Mouse (Mus musculus): ENCODE data around the gene Rhoq. TPM values are rescaled to one million over a fixed set of nuclear protein-coding genes. Genes with fewer than 3 reads are reported as not detected.

Rhoq gene
- polyA plus RNA-seq, 1 experiment, result 47.1 TPM

DNA sequence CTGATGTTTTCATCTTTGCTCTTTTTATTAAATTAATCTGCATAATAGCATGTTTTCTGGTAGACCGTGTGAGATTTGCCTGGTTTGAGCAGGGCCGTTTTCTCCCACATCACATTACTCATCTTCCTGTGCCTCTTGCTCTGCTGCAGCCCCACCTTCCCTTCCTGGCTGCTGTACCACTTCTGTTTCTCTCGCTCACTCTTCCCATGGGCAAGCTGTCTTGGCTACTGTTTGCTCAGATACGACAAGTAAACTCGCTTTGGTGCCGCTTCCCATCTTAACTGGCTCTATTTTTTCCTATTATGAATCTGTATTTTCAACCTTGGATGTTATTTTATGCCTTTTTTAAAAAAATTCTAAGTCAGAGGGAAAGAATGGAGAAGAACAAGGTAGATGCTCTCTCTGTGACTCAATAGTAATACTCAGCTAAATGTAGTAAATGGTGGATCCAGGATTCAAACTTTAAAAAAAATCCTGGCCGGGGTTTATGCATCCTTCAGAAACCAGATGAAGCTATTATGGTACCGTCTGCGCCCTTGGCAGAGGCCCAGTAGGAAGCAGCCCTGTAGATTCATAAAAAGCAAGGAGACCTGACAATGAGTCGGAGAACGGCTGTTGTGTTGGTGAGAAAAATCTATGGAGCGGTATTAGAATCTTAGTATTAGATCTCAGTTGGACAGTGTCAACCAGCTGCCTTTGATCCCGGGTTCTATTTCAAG is 48.6 kb downstream of the Rhoq start:
- peaks cover 3% of the 10 kb centered on the region for H3K4me1 ChIP-seq (ENCODE audit: control insufficient read depth, insufficient read depth, low read length)
- no peak for TF ChIP-seq POLR2A (IDR thresholded peaks at IDR 0.05; ENCODE audit: borderline replicate concordance, insufficient read depth, low read length)
- no peak for TF ChIP-seq CTCF (IDR thresholded peaks at IDR 0.05; ENCODE audit: borderline replicate concordance, insufficient read depth, low read depth, low read length)
- 8% methylated on average over 13 of the region's 13 CpGs for WGBS
- H3K27ac ChIP-seq (ENCODE audit: insufficient read depth, low read length), result no peak overlapping the region
- H3K4me3 ChIP-seq (replicated peaks; ENCODE audit: insufficient read depth, low read depth, low read length), result no peak overlapping the region
- DNase-seq, result peak; percentile 82 to 90
- no peaks in the 10 kb centered on the region for H3K27me3 ChIP-seq (ENCODE audit: control insufficient read depth, insufficient read depth, low read length)

DNA sequence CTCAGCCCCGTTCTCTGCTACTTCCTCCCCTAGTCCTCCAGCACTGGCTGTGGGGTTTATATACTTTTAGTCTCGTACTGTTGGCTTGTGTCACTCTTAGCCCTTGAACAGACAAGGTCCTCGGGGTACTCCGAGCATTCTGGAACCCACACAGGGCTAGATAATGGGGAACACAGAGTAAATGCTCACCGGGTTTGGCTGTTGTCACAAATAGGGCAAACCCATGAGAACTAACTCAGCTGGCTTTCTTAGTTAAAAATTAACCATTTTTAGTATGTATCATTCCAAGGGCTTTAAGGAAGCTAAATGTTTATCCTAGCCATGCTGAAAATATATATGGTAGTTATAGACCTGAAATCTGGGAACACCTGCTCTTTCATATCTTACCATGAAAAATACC is 56.8 kb downstream of the Rhoq start:
- Histone ChIP-seq H3K27ac (ENCODE audit: insufficient read depth, low read length) (no peak overlapping the region), H3K27me3 (ENCODE audit: control insufficient read depth, insufficient read depth, low read length) (no peaks in the 10 kb centered on the region), H3K4me3 (replicated peaks; ENCODE audit: insufficient read depth, low read depth, low read length) (no peak overlapping the region), H3K4me1 (ENCODE audit: control insufficient read depth, insufficient read depth, low read length) (peaks cover 4% of the 10 kb centered on the region; the same call in 1 of the 2 replicates)
- no peak for DNase-seq
- TF ChIP-seq CTCF (IDR thresholded peaks at IDR 0.05; ENCODE audit: borderline replicate concordance, insufficient read depth, low read depth, low read length) (no peak), POLR2A (IDR thresholded peaks at IDR 0.05; ENCODE audit: borderline replicate concordance, insufficient read depth, low read length) (no peak)
- WGBS, result 90% methylated on average over 5 of the region's 5 CpGs

DNA sequence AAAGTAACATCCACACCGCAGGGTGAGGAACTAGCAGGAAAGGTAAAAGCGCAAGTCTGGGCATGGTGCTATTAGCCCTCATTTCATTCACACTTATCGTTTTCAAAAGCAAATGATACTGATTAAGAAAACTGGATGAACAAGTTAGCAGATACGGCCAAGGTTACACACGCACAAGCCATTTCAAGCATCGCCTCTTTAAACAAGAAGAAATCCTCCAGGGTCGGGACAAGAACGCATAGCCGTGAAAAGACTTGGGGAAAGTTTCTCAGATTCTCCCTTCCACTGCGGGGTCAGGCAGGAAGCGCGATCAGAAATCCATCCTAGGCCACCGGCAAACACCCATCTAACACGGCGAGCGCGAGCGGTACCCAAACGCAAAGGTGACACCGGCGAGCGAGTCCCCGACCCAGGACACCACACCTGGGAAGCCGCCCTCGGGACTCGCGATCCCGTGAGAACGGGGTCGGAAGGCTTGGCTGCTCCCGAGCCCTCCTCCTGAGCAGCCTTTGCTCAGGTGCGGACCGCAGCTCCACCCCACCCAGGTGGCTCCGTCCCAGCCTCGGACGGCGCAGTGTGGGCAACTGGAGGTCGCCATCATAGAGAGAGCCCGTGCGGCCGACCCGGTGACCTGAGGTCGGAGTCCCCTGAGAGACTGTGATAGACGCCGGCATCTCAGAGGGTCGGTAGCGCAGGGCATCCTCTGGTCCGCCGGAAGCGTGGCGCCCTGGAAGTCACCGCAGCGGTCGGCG is 61.8 kb downstream of the Rhoq start:
- DNase-seq, result no peak
- WGBS, result 2% methylated on average over 55 of the region's 55 CpGs
- H3K27ac ChIP-seq (ENCODE audit: insufficient read depth, low read length), result peak overlapping the region; percentile 23; the same call in 1 of the 2 replicates

DNA sequence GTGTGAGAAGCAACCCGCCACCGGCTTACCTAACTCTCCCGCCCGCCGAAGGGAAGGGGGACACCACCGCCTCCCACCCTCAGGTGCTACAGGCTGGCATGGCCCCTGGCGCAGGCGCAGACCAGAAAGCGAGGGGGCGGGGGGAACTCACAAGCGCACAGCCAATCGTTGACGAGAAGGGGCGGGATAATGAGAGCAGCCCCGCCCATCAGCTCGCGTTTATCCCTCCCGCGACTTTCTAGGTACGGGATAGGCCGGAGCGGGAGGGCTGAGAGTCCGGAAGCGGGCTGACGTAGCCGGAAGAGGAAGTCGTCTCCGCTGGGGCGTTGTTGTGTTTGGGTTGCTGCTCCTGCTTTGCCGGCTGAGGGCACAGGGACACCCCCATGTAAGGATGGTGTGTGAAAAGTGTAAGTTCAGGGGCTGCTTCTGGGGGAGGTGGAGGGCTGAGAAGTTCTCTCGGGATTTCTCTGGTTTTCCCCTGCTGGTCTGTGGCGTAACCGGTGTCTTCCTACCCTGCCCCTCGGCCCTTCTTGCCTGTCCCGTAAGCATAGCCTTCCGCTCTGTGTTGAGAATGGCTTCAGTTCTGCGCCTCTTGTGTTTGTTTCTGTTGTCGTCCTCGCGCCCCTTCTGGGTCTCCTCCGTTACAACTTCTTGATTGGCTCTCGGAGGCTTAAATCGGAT is 62.5 kb downstream of the Rhoq start, which contains the start of the genes Pigf and Cript:
Pigf (minus strand) TSS at position 138 of the 681 bp plus-strand sequence.
Cript (plus strand) TSS at position 282 of the 681 bp plus-strand sequence.
- 1% methylated on average over 43 of the region's 43 CpGs for WGBS
- peaks cover 4% of the 10 kb centered on the region; the same call in 1 of the 2 replicates for H3K4me1 ChIP-seq (ENCODE audit: control insufficient read depth, insufficient read depth, low read length)
- peak; percentile 98 for DNase-seq
- H3K27me3 ChIP-seq (ENCODE audit: control insufficient read depth, insufficient read depth, low read length), result no peaks in the 10 kb centered on the region
- peak within 1 kb of the TSS; percentile 23; the same call in 1 of the 2 replicates for H3K27ac ChIP-seq (ENCODE audit: insufficient read depth, low read length)
- H3K4me3 ChIP-seq (replicated peaks; ENCODE audit: insufficient read depth, low read depth, low read length), result peak within 1 kb of the TSS; percentile 84
- TF ChIP-seq POLR2A (IDR thresholded peaks at IDR 0.05; ENCODE audit: borderline replicate concordance, insufficient read depth, low read length) (peak; percentile 97), CTCF (IDR thresholded peaks at IDR 0.05; ENCODE audit: borderline replicate concordance, insufficient read depth, low read depth, low read length) (no peak)

More for the DNA sequence above, 61.8 kb downstream of the Rhoq start:
- Histone ChIP-seq H3K4me1 (ENCODE audit: control insufficient read depth, insufficient read depth, low read length) (peaks cover 4% of the 10 kb centered on the region; the same call in 1 of the 2 replicates), H3K4me3 (replicated peaks; ENCODE audit: insufficient read depth, low read depth, low read length) (peak overlapping the region; percentile 73), H3K27me3 (ENCODE audit: control insufficient read depth, insufficient read depth, low read length) (no peaks in the 10 kb centered on the region)
- TF ChIP-seq CTCF (IDR thresholded peaks at IDR 0.05; ENCODE audit: borderline replicate concordance, insufficient read depth, low read depth, low read length) (no peak), POLR2A (IDR thresholded peaks at IDR 0.05; ENCODE audit: borderline replicate concordance, insufficient read depth, low read length) (no peak)

DNA sequence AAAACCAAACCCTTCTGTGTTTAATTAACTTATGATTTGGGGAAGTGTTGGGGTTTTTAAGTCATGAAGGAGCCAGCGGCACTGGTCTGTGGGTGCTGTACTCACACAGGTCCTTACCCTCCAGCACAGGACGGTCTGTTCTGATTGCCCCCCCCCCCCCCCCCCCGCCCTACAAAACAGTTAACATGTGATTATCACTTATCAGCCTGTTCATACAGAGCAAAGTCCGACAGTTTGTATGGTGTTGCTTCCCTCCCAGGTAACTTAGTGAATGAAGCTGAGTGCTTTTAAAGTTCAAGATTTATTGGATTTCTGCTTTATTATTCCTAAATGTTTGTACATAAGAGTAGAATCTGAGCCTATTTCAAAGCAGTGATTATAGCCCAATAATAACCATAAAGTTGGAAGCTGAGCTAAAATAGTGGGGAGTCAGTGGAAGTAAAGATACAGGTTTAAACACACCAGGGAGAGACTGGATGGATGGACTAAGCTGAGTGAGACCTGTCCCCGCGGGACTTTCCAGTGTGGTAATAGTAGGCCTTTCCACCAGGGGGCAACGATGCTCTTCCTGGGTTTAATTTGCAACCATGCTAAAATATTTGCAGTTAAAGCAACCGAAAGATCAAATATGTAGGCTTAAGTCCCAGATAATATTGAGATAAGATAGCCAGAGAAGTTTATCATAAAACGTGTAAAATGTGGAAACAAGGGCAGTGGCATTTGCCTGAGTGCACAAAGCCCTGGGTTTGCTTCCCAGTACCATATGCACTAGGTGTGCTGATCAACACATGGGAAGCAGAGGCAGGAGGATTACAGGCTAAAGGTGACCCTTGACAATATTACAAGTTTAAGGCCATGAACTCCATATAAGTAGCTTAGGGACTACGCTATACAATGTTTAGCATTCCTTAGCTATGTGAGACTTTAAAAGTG is 73.5 kb downstream of the Rhoq start:
- no peaks in the 10 kb centered on the region for H3K4me1 ChIP-seq (ENCODE audit: control insufficient read depth, insufficient read depth, low read length)
- no peak overlapping the region for H3K4me3 ChIP-seq (replicated peaks; ENCODE audit: insufficient read depth, low read depth, low read length)
- WGBS, result 67% methylated on average over 10 of the region's 10 CpGs
- TF ChIP-seq CTCF (IDR thresholded peaks at IDR 0.05; ENCODE audit: borderline replicate concordance, insufficient read depth, low read depth, low read length), result peak; percentile 53; the same call in 1 of the 2 replicates
- no peak for TF ChIP-seq POLR2A (IDR thresholded peaks at IDR 0.05; ENCODE audit: borderline replicate concordance, insufficient read depth, low read length)
- no peaks in the 10 kb centered on the region for H3K27me3 ChIP-seq (ENCODE audit: control insufficient read depth, insufficient read depth, low read length)
- no peak for DNase-seq
- H3K27ac ChIP-seq (ENCODE audit: insufficient read depth, low read length), result no peak overlapping the region

GRCm38 (mm10) chr17:87038496-87038895 is 75.6 kb downstream of the Rhoq start:
- Histone ChIP-seq H3K4me3 (replicated peaks; ENCODE audit: insufficient read depth, low read depth, low read length) (no peak overlapping the region), H3K27me3 (ENCODE audit: control insufficient read depth, insufficient read depth, low read length) (no peaks in the 10 kb centered on the region), H3K4me1 (ENCODE audit: control insufficient read depth, insufficient read depth, low read length) (no peaks in the 10 kb centered on the region), H3K27ac (ENCODE audit: insufficient read depth, low read length) (no peak overlapping the region)
- WGBS, result 91% methylated on average over 5 of the region's 5 CpGs
- no peak for TF ChIP-seq POLR2A (IDR thresholded peaks at IDR 0.05; ENCODE audit: borderline replicate concordance, insufficient read depth, low read length)
- no peak for TF ChIP-seq CTCF (IDR thresholded peaks at IDR 0.05; ENCODE audit: borderline replicate concordance, insufficient read depth, low read depth, low read length)
- DNase-seq, result no peak

All from cerebellum, adult 2 months (tissue).